Mouse (Mus musculus): Measurements from ENCODE around the gene Leo1.

GRCm38 (mm10) chr9:75434872-75435271 is 6.5 kb upstream of the Leo1 start:
- TF ChIP-seq POLR2A (IDR thresholded peaks at IDR 0.05; ENCODE audit: control insufficient read depth, extremely low read depth, insufficient read depth, low read length, poor library complexity): no peak
- no peak for TF ChIP-seq CTCF (IDR thresholded peaks at IDR 0.05; ENCODE audit: borderline replicate concordance, control insufficient read depth, extremely low read depth, insufficient read depth, low read length, poor library complexity)
